In the genomic region with DNA sequence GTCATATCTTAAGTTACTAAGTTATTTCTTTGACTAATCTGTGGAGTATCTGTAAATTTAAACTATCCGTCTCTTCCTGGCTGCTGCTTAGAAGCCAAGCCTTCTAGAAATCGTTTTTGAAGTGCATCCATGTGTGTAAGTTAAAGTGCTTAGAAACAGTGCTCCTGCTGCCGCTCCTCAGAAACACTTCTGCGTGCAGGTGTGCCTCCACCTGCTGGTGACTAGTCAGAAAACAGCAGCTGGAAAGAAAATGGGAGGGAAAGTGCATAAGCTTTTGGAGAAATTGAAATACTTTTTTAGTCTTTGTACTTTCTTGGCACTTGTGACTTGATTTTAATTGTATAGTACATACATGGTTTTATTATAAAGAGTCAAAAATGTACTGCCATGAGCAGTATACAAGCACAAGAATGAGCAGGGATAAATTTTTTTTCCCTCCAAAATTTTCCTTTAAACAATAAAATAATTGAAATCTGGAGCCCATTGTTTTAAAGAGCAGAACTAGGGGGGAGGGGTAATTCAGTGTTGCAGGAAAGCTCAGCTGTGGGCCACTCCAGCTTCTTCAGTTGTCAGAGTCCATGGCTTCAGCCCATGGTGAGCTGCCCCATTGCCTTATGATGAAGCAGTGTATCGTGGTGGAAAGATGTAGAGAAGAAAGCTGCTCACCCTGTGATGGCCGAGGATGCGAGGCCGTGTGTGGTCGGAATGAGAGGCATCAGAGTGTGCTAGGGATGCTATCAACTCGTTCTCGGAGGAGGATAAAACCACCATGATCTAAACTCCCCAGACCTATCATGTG, we compare ENCODE assay signal across 10 mouse cellular contexts. TPM values are rescaled to one million over a fixed set of nuclear protein-coding genes. Genes with fewer than 3 reads are reported as not detected.
DNase-seq lines count a peak whose midpoint lies in the region; ATAC-seq and TF ChIP-seq lines count a peak whose summit lies in the region.
"Had no signal": no experiment of that assay in that cellular context is flagged by ENCODE, and none has a peak within 500 bp of the region (broad histone marks: within the 10 kb centered on the region; RNA-seq: fewer than 3 reads in every experiment).

No protein-coding gene starts in this region.

- no peak overlapping the region for H3K4me2 ChIP-seq in hindbrain, postnatal 0 days (ENCODE audit: low read depth, low read length)
- H3K4me2 ChIP-seq in hindbrain, embryonic 14.5 days (replicated peaks), result no peak overlapping the region

- no peaks in the 10 kb centered on the region for H3K36me3 ChIP-seq in hindbrain, postnatal 0 days (ENCODE audit: insufficient read depth, low read length)
- H3K36me3 ChIP-seq in hindbrain, embryonic 14.5 days (replicated peaks; ENCODE audit: control insufficient read depth, insufficient read depth), result peaks cover 14% of the 10 kb centered on the region

- H3K4me1 ChIP-seq in hindbrain, postnatal 0 days (ENCODE audit: insufficient read depth, low read length), result no peaks in the 10 kb centered on the region
- H3K4me1 ChIP-seq in hindbrain, embryonic 14.5 days (replicated peaks; ENCODE audit: control insufficient read depth, insufficient read depth, low read length), result no peaks in the 10 kb centered on the region

- peak; percentile 61 for DNase-seq in hindbrain, postnatal 0 days (ENCODE audit: low spot score)
- no peak for DNase-seq in hindbrain, embryonic 14.5 days (ENCODE audit: low spot score)
- DNase-seq in urinary bladder, postnatal 14 days (ENCODE audit: low spot score), result peak; percentile 8
- no peak for DNase-seq in urinary bladder, postnatal 4 days (ENCODE audit: low spot score in 2 of 2)
- peak; percentile 16 for DNase-seq in forelimb bud, embryonic 11.5 days (ENCODE audit: low read depth, low spot score)
- no peak for DNase-seq in retina, postnatal 1 day
- no peak for DNase-seq in cerebellum, adult 11 months
- DNase-seq in retina, embryonic 14.5 days (ENCODE audit: low spot score), result no peak
- DNase-seq: gastrocnemius, postnatal 25 days had no signal

- H3K9me3 ChIP-seq in hindbrain, postnatal 0 days (ENCODE audit: low read length), result no peaks in the 10 kb centered on the region
- H3K9me3 ChIP-seq in hindbrain, embryonic 14.5 days (ENCODE audit: control insufficient read depth, low read length), result no peaks in the 10 kb centered on the region

- H3K4me3 ChIP-seq in hindbrain, postnatal 0 days (ENCODE audit: low read length), result no peak overlapping the region
- no peak overlapping the region for H3K4me3 ChIP-seq in hindbrain, embryonic 14.5 days (replicated peaks; ENCODE audit: low read length)
- H3K4me3 ChIP-seq: myocyte had no signal

- H3K27me3 ChIP-seq in hindbrain, postnatal 0 days (ENCODE audit: insufficient read depth, low read length), result no peaks in the 10 kb centered on the region
- no peaks in the 10 kb centered on the region for H3K27me3 ChIP-seq in hindbrain, embryonic 14.5 days (ENCODE audit: control insufficient read depth, insufficient read depth, low read length)

- ATAC-seq in hindbrain, postnatal 0 days, result peak; percentile 29; the same call in 1 of the 2 replicates
- no peak for ATAC-seq in hindbrain, embryonic 14.5 days (ENCODE audit: low FRiP score)

- no peak overlapping the region for H3K27ac ChIP-seq in hindbrain, postnatal 0 days
- H3K27ac ChIP-seq in hindbrain, embryonic 14.5 days, result no peak overlapping the region

- peak; percentile 70 for TF ChIP-seq CTCF in hindbrain, postnatal 0 days (IDR thresholded peaks at IDR 0.05; ENCODE audit: low read depth)

- H3K9ac ChIP-seq in hindbrain, postnatal 0 days (replicated peaks; ENCODE audit: low read length), result no peak overlapping the region
- no peak overlapping the region for H3K9ac ChIP-seq in hindbrain, embryonic 14.5 days

- 75% methylated on average over 11 of the region's 11 CpGs for WGBS in hindbrain, postnatal 0 days
- WGBS in hindbrain, embryonic 14.5 days, result 80% methylated on average over 11 of the region's 11 CpGs

RNA-seq across cellular contexts. Expression of a gene that starts 53.0 kb away (rescaled TPM):
- 42.4 and 48.1 TPM in 2 replicates for total RNA-seq in hindbrain, postnatal 0 days (2014; rRNA removed)
- 30.4 and 32.4 TPM in 2 replicates for polyA plus RNA-seq in hindbrain, postnatal 0 days (2015; fragmentation: Nextera tagmentation; extraction: Ambion mirVana)
- polyA plus RNA-seq in hindbrain, embryonic 14.5 days (2014; fragmentation: Nextera tagmentation; extraction: Ambion mirVana), result 54.5 and 62.7 TPM in 2 replicates

RNA-seq across cellular contexts. Expression of a gene that starts 53.2 kb away (rescaled TPM):
- 14.7 and 17.5 TPM in 2 replicates for total RNA-seq in hindbrain, postnatal 0 days (2014; rRNA removed)
- polyA plus RNA-seq in hindbrain, postnatal 0 days (2015; fragmentation: Nextera tagmentation; extraction: Ambion mirVana), result 11.4 and 11.5 TPM in 2 replicates
- polyA plus RNA-seq in hindbrain, embryonic 14.5 days (2014; fragmentation: Nextera tagmentation; extraction: Ambion mirVana), result 20.0 and 20.1 TPM in 2 replicates

Comparison
In these comparisons a context has a peak if more than half of its experiments do, and no peak if none do; other contexts are left out.
1. DNase-seq: peak in hindbrain, postnatal 0 days (single experiment), urinary bladder, postnatal 14 days (single experiment) and forelimb bud, embryonic 11.5 days (single experiment); none in hindbrain, embryonic 14.5 days (single experiment), urinary bladder, postnatal 4 days (0 of 2), retina, postnatal 1 day (single experiment), cerebellum, adult 11 months (single experiment) and retina, embryonic 14.5 days (single experiment).